Mouse (Mus musculus) myocyte (in vitro differentiated cells): ENCODE data around the gene Tfrc. TPM values are rescaled to one million over a fixed set of nuclear protein-coding genes. Genes with fewer than 3 reads are reported as not detected.

Source experiments
- H3K27me3 ChIP-seq: one replicate; pipeline ENCODE4 v1.6.1; 2011; ENCODE audit not compliant: control insufficient read depth, insufficient read depth, insufficient read length
- H3K36me3 ChIP-seq: one replicate; pipeline ENCODE4 v1.6.1; 2011; ENCODE audit not compliant: control insufficient read depth, insufficient read depth
- H3K4me2 ChIP-seq: one replicate; pipeline ENCODE4 v1.6.1; 2011; ENCODE audit warnings: low read depth, control low read depth
- H3K4me3 ChIP-seq: one replicate; pipeline ENCODE4 v1.5.1; 2011; ENCODE audit warnings: mild to moderate bottlenecking, control low read depth, moderate library complexity
- H3K79me2 ChIP-seq: one replicate; pipeline ENCODE4 v1.6.1; 2011; ENCODE audit not compliant: control insufficient read depth, insufficient read depth
- H3ac ChIP-seq: one replicate; pipeline ENCODE4 v1.6.1; 2011; ENCODE audit not compliant: control insufficient read depth, insufficient read length
- CEBPB ChIP-seq: IDR thresholded peaks from 2 replicates; pipeline ENCODE4 v1.6.1; 2011; ENCODE audit warnings: mild to moderate bottlenecking, moderate library complexity; ENCODE audit not compliant: poor library complexity, insufficient read depth, severe bottlenecking
- E2F4 ChIP-seq: IDR thresholded peaks from one replicate; pipeline ENCODE4 v1.6.1; 2011; ENCODE audit warnings: mild to moderate bottlenecking, control low read depth, moderate library complexity; ENCODE audit not compliant: insufficient read depth
- MAX ChIP-seq: IDR thresholded peaks from one replicate; pipeline ENCODE4 v1.6.1; 2011; ENCODE audit warnings: low read depth, mild to moderate bottlenecking, control low read depth
- MYOD1 ChIP-seq, 3 experiments: IDR thresholded peaks; one replicate each; pipeline ENCODE4 v1.6.1; 2011; ENCODE audit warnings: control low read depth in 2 of 3, low read depth in 2 of 3, mild to moderate bottlenecking in 2 of 3, moderate library complexity in 1 of 3; ENCODE audit not compliant: insufficient read length in 2 of 3, control insufficient read depth in 1 of 3
- MYOG ChIP-seq, 3 experiments: IDR thresholded peaks; one replicate each; pipeline ENCODE4 v1.6.1; 2011; ENCODE audit warnings: control low read depth in 2 of 3, low read depth in 2 of 3, mild to moderate bottlenecking in 2 of 3; ENCODE audit not compliant: insufficient read length in 2 of 3, control insufficient read depth in 1 of 3, insufficient read depth in 1 of 3
- POLR2A ChIP-seq: IDR thresholded peaks from one replicate; pipeline ENCODE4 v1.6.1; 2011; ENCODE audit warnings: low read depth, mild to moderate bottlenecking, control low read depth, moderate library complexity; ENCODE audit not compliant: insufficient read length
- POLR2AphosphoS2 ChIP-seq: IDR thresholded peaks from one replicate; pipeline ENCODE4 v1.6.1; 2011; ENCODE audit warnings: low read depth, control low read depth; ENCODE audit not compliant: insufficient read length
- REST ChIP-seq: IDR thresholded peaks from one replicate; pipeline ENCODE4 v1.6.1; 2011; ENCODE audit warnings: mild to moderate bottlenecking, control low read depth, moderate library complexity; ENCODE audit not compliant: insufficient read depth, insufficient read length
- SRF ChIP-seq: IDR thresholded peaks from one replicate; pipeline ENCODE4 v1.6.1; 2011; ENCODE audit warnings: low read depth; ENCODE audit not compliant: control insufficient read depth, insufficient read length
- TCF12 ChIP-seq: IDR thresholded peaks from one replicate; pipeline ENCODE4 v1.6.1; 2011; ENCODE audit warnings: mild to moderate bottlenecking, control low read depth; ENCODE audit not compliant: poor library complexity, insufficient read depth, severe bottlenecking
- TCF3 ChIP-seq: IDR thresholded peaks from one replicate; pipeline ENCODE4 v1.6.1; 2011; ENCODE audit warnings: low read depth, control low read depth; ENCODE audit not compliant: insufficient read length
- USF1 ChIP-seq: IDR thresholded peaks from one replicate; pipeline ENCODE4 v1.6.1; 2011; ENCODE audit warnings: low read depth, mild to moderate bottlenecking, control low read depth, moderate library complexity
- polyA plus RNA-seq: library from polyadenylated mRNA; unstranded; fragments of >200 nt; fragmentation: generic; extraction: Trizol; gene quantifications from one replicate; pipeline ENCODE4 v1.2.1, GENCODE M21; 2012; ENCODE audit warnings: missing spikeins

Tfrc gene
- 55.4 TPM for polyA plus RNA-seq

- H3ac ChIP-seq: peak within 1 kb of the TSS; percentile 38
- no peaks in the 10 kb centered on the region for H3K27me3 ChIP-seq
- H3K4me3 ChIP-seq: peak within 1 kb of the TSS; percentile 72
- TF ChIP-seq TCF12: no peak
- peak; percentile 35 for TF ChIP-seq REST
- no peak for TF ChIP-seq SRF
- peak in 1 of 3 experiments; percentile 66 for TF ChIP-seq MYOG (IDR thresholded peaks at IDR 0.05; ENCODE audit: control insufficient read depth in 1 of 3, insufficient read depth in 1 of 3, insufficient read length in 2 of 3, low read depth in 2 of 3)
- TF ChIP-seq MAX: no peak
- peak; percentile 97 for TF ChIP-seq POLR2A
- TF ChIP-seq CEBPB: no peak
- peak in 2 of 3 experiments; percentile 51 to 75 for TF ChIP-seq MYOD1 (IDR thresholded peaks at IDR 0.05; ENCODE audit: control insufficient read depth in 1 of 3, insufficient read length in 2 of 3, low read depth in 2 of 3)
- no peak for TF ChIP-seq TCF3
- TF ChIP-seq POLR2AphosphoS2: peak; percentile 95
- TF ChIP-seq E2F4: peak; percentile 40
- TF ChIP-seq USF1: no peak
- H3K79me2 ChIP-seq: peaks cover 48% of the 10 kb centered on the region
- H3K4me2 ChIP-seq: peak within 1 kb of the TSS; percentile 96
- H3K36me3 ChIP-seq: no peaks in the 10 kb centered on the region
Observed at GRCm38 (mm10) chr16:32608712-32609400, at the start of gene Tfrc. Tfrc (plus strand) TSS chr16:32608920.

- no peak overlapping the region for H3ac ChIP-seq
- H3K36me3 ChIP-seq: no peaks in the 10 kb centered on the region
- peaks cover 28% of the 10 kb centered on the region for H3K27me3 ChIP-seq
- TF ChIP-seq TCF12 (no peak), SRF (no peak), MYOD1 (IDR thresholded peaks at IDR 0.05; ENCODE audit: control insufficient read depth in 1 of 3, insufficient read length in 2 of 3, low read depth in 2 of 3) (no peak), MYOG (IDR thresholded peaks at IDR 0.05; ENCODE audit: control insufficient read depth in 1 of 3, insufficient read depth in 1 of 3, insufficient read length in 2 of 3, low read depth in 2 of 3) (no peak), TCF3 (no peak), POLR2A (no peak), USF1 (no peak), REST (no peak), POLR2AphosphoS2 (no peak), MAX (no peak), E2F4 (no peak), CEBPB (no peak)
- no peak overlapping the region for H3K4me2 ChIP-seq
- H3K4me3 ChIP-seq: no peak overlapping the region
- H3K79me2 ChIP-seq: no peaks in the 10 kb centered on the region
Observed at GRCm38 (mm10) chr16:32559493-32559892, 49.2 kb upstream of the Tfrc start.

GRCm38 (mm10) chr16:32563056-32563793 is 45.5 kb upstream of the Tfrc start:
- no peak overlapping the region for H3ac ChIP-seq
- no peak for TF ChIP-seq E2F4
- no peak for TF ChIP-seq CEBPB
- no peak for TF ChIP-seq MYOG (IDR thresholded peaks at IDR 0.05; ENCODE audit: control insufficient read depth in 1 of 3, insufficient read depth in 1 of 3, insufficient read length in 2 of 3, low read depth in 2 of 3)
- TF ChIP-seq POLR2A: no peak
- TF ChIP-seq POLR2AphosphoS2: no peak
- TF ChIP-seq REST: no peak
- no peak for TF ChIP-seq USF1
- TF ChIP-seq SRF: no peak
- no peak for TF ChIP-seq MYOD1 (IDR thresholded peaks at IDR 0.05; ENCODE audit: control insufficient read depth in 1 of 3, insufficient read length in 2 of 3, low read depth in 2 of 3)
- TF ChIP-seq TCF12: no peak
- TF ChIP-seq TCF3: no peak
- no peak for TF ChIP-seq MAX
- no peak overlapping the region for H3K4me2 ChIP-seq
- H3K79me2 ChIP-seq: no peaks in the 10 kb centered on the region
- H3K36me3 ChIP-seq: no peaks in the 10 kb centered on the region
- peaks cover 9% of the 10 kb centered on the region for H3K27me3 ChIP-seq
- no peak overlapping the region for H3K4me3 ChIP-seq

- H3K79me2 ChIP-seq: no peaks in the 10 kb centered on the region
- H3K4me2 ChIP-seq: no peak overlapping the region
- H3K27me3 ChIP-seq: no peaks in the 10 kb centered on the region
- no peaks in the 10 kb centered on the region for H3K36me3 ChIP-seq
- no peak overlapping the region for H3K4me3 ChIP-seq
- no peak overlapping the region for H3ac ChIP-seq
- TF ChIP-seq TCF12 (no peak), SRF (no peak), MYOD1 (IDR thresholded peaks at IDR 0.05; ENCODE audit: control insufficient read depth in 1 of 3, insufficient read length in 2 of 3, low read depth in 2 of 3) (no peak), POLR2A (no peak), MAX (no peak), POLR2AphosphoS2 (no peak), TCF3 (no peak), USF1 (no peak), REST (no peak), E2F4 (no peak)
Observed at GRCm38 (mm10) chr16:32567282-32567681, 41.4 kb upstream of the Tfrc start.
